9 mouse cellular contexts compared by ENCODE assay signal in the genomic region with DNA sequence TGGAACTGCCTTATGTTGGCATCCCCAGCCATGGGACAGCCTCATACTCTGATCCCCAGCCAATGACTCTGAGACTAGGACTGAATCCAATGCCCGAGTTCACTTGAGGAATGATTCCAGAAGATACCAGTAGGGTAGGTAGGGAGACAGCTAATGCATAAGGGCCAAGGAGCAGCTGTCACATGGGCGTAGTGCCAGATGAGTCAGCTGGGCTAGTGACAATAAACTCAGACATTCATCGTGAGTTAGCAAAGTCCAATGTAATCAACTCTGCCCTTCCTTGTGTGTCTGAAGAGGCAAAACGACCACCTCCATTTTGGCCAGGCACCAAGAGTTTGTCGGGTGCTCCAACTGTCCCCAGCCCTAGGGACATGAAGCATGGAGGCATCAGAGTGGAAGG.
DNase-seq lines count a peak whose midpoint lies in the region; ATAC-seq and TF ChIP-seq lines count a peak whose summit lies in the region.
"Had no signal": no experiment of that assay in that cellular context is flagged by ENCODE, and none has a peak within 500 bp of the region (broad histone marks: within the 10 kb centered on the region; RNA-seq: fewer than 3 reads in every experiment).

No protein-coding gene starts in this region.

- DNase-seq in heart, adult 2 months = peak; percentile 77 to 79
- no peak for DNase-seq in heart, embryonic 10.5 days (ENCODE audit: low spot score)
- DNase-seq in 3T3-L1 (ENCODE audit: low read depth, low spot score) = peak; percentile 87
- peak; percentile 67 to 78 for DNase-seq in heart, adult 9 months (ENCODE audit: low spot score in 2 of 2)
- DNase-seq in lung, postnatal 4 days = peak; percentile 55 to 69
- no peak for DNase-seq in left cerebral cortex, adult 9 months (ENCODE audit: low spot score in 2 of 2)

- TF ChIP-seq POLR2A in heart, adult 2 months (IDR thresholded peaks at IDR 0.05; ENCODE audit: insufficient read depth, low read depth, low read length) = no peak

- TF ChIP-seq EP300 in heart, adult 2 months (IDR thresholded peaks at IDR 0.05; ENCODE audit: insufficient read depth, low read depth, low read length) = 0 out of 2 replicates have a peak, but pooled peaks have one; percentile 56

- peak; percentile 92 for ATAC-seq in cerebellum, adult (ENCODE audit: insufficient number of reproducible peaks, low FRiP score, low TSS enrichment)
- ATAC-seq in megakaryocyte-erythroid progenitor cell, adult 5-6 weeks (replicated peaks; ENCODE audit: low FRiP score, low TSS enrichment, poor library complexity, severe bottlenecking) = no peak

- TF ChIP-seq CTCF in heart, adult 2 months (IDR thresholded peaks at IDR 0.05) = peak; percentile 33

- H3K79me2 ChIP-seq in heart, adult 2 months (replicated peaks; ENCODE audit: control insufficient read depth, insufficient read depth, low read length) = no peaks in the 10 kb centered on the region

- WGBS in heart, adult 2 months = 17% methylated on average over 5 of the region's 5 CpGs
- WGBS in heart, embryonic 10.5 days = 71% methylated on average over 5 of the region's 5 CpGs

- intact Hi-C loops in heart, adult 2 months (cut with DNase I) = no loop called here

- H3K9ac ChIP-seq in heart, adult 2 months (ENCODE audit: low read depth, low read length) = no peak overlapping the region
- H3K9ac ChIP-seq: embryonic facial prominence, embryonic 13.5 days had no signal

- no peaks in the 10 kb centered on the region for H3K27me3 ChIP-seq in heart, adult 2 months (ENCODE audit: control insufficient read depth, insufficient read depth, low read length)
- H3K27me3 ChIP-seq in heart, embryonic 10.5 days (ENCODE audit: insufficient read depth, poor library complexity, severe bottlenecking) = no peaks in the 10 kb centered on the region
- H3K27me3 ChIP-seq: embryonic facial prominence, embryonic 13.5 days had no signal

- no peaks in the 10 kb centered on the region for H3K36me3 ChIP-seq in heart, adult 2 months (ENCODE audit: control insufficient read depth, insufficient read depth, low read length)
- no peaks in the 10 kb centered on the region for H3K36me3 ChIP-seq in heart, embryonic 10.5 days
- H3K36me3 ChIP-seq: embryonic facial prominence, embryonic 13.5 days had no signal

- no peak overlapping the region for H3K27ac ChIP-seq in heart, adult 2 months
- H3K27ac ChIP-seq in heart, embryonic 10.5 days = no peak overlapping the region
- H3K27ac ChIP-seq: embryonic facial prominence, embryonic 13.5 days had no signal

- no peaks in the 10 kb centered on the region for H3K9me3 ChIP-seq in heart, embryonic 10.5 days
- H3K9me3 ChIP-seq: embryonic facial prominence, embryonic 13.5 days had no signal

- peaks cover 4% of the 10 kb centered on the region for H3K4me1 ChIP-seq in heart, adult 2 months (ENCODE audit: control insufficient read depth, insufficient read depth, low read length)
- H3K4me1 ChIP-seq in heart, embryonic 10.5 days = no peaks in the 10 kb centered on the region

- no peak overlapping the region for H3K4me3 ChIP-seq in heart, adult 2 months
- no peak overlapping the region for H3K4me3 ChIP-seq in heart, embryonic 10.5 days
- H3K4me3 ChIP-seq: embryonic facial prominence, embryonic 13.5 days had no signal

Comparison
In these comparisons a context has a peak if more than half of its experiments do, and no peak if none do; other contexts are left out.
1. DNase-seq: peak in heart, adult 2 months (2 of 2), 3T3-L1 (single experiment), heart, adult 9 months (2 of 2) and lung, postnatal 4 days (2 of 2); none in heart, embryonic 10.5 days (single experiment) and left cerebral cortex, adult 9 months (0 of 2).